Mouse (Mus musculus) small intestine, adult 2 months (tissue): Measurements from ENCODE around the gene Sh3pxd2a. TPM values are rescaled to one million over a fixed set of nuclear protein-coding genes. Genes with fewer than 3 reads are reported as not detected.
A peak's percentile ranks its signal among the peaks of the same experiment; 100 is the strongest.

Source experiments
- H3K27ac ChIP-seq: fragments of 200-500 bp; 2 replicates; pipeline ENCODE4 v1.5.1; 2012; ENCODE audit warnings: low read depth, low read length, control low read depth, inconsistent platforms; ENCODE audit not compliant: insufficient read depth
- H3K27me3 ChIP-seq: fragments of 200-500 bp; 2 replicates; pipeline ENCODE4 v1.6.1; 2012; ENCODE audit warnings: mild to moderate bottlenecking, moderate library complexity, low read length, inconsistent platforms; ENCODE audit not compliant: control insufficient read depth, insufficient read depth
- H3K36me3 ChIP-seq: fragments of 200-500 bp; 2 replicates; pipeline ENCODE4 v1.6.1; 2012; ENCODE audit warnings: mild to moderate bottlenecking, low read length, control low read depth, inconsistent platforms; ENCODE audit not compliant: control insufficient read depth, insufficient read depth
- H3K4me1 ChIP-seq: fragments of 200-500 bp; 2 replicates; pipeline ENCODE4 v1.6.1; 2012; ENCODE audit warnings: low read length, inconsistent platforms, mixed read lengths; ENCODE audit not compliant: control insufficient read depth, insufficient read depth, insufficient read length
- H3K4me3 ChIP-seq: fragments of 200-500 bp; 2 replicates; pipeline ENCODE4 v1.5.1; 2012; ENCODE audit warnings: low read depth, mild to moderate bottlenecking, control low read depth, inconsistent platforms, low read length, moderate library complexity
- CTCF ChIP-seq: fragments of 200-500 bp; IDR thresholded peaks from 2 replicates; pipeline ENCODE4 v1.5.1; 2012; ENCODE audit warnings: low read depth, mild to moderate bottlenecking, control low read depth, inconsistent platforms, low read length, moderate library complexity, mixed read lengths; ENCODE audit not compliant: insufficient replicate concordance, insufficient read length; ENCODE audit errors: extremely low read depth
- POLR2A ChIP-seq: fragments of 200-500 bp; IDR thresholded peaks from 2 replicates; pipeline ENCODE4 v1.6.1; 2012; ENCODE audit warnings: low read depth, mild to moderate bottlenecking, control low read depth, inconsistent platforms, low read length, moderate library complexity
- WGBS: fragments of 180-500 bp; shearing (Covaris S2); methylation state at CpG from one replicate; pipeline ENCODE4 v1.1.7; 2018; 5-methylcytosine and 5-hydroxymethylcytosine counted together
- polyA plus RNA-seq: library from polyadenylated mRNA; depleted of rRNA; stranded (reverse); fragments of >200 nt; gene quantifications from 2 replicates; pipeline ENCODE4 v1.2.3, GENCODE M21; 2012

Sh3pxd2a gene
- polyA plus RNA-seq, 1 experiment: 6.3 TPM

GRCm38 (mm10) chr19:47406524-47406923 is 57.7 kb downstream of the Sh3pxd2a start:
- Histone ChIP-seq H3K27ac (no peak overlapping the region), H3K4me1 (peaks cover 19% of the 10 kb centered on the region; the same call in 1 of the 2 replicates)

GRCm38 (mm10) chr19:47405548-47405947 is 58.7 kb downstream of the Sh3pxd2a start:
- TF ChIP-seq CTCF (no peak), POLR2A (no peak)
- no peak overlapping the region for H3K4me3 ChIP-seq
- H3K36me3 ChIP-seq: no peaks in the 10 kb centered on the region
- H3K4me1 ChIP-seq: peaks cover 19% of the 10 kb centered on the region; the same call in 1 of the 2 replicates
- 84% methylated on average over 8 of the region's 8 CpGs for WGBS
- no peaks in the 10 kb centered on the region for H3K27me3 ChIP-seq
- no peak overlapping the region for H3K27ac ChIP-seq

More at GRCm38 (mm10) chr19:47406524-47406923, 57.7 kb downstream of the Sh3pxd2a start:
- H3K36me3 ChIP-seq: no peaks in the 10 kb centered on the region
- H3K4me3 ChIP-seq: no peak overlapping the region
- WGBS: 75% methylated on average over 6 of the region's 6 CpGs
- H3K27me3 ChIP-seq: no peaks in the 10 kb centered on the region
- no peak for TF ChIP-seq CTCF
- TF ChIP-seq POLR2A: no peak

- WGBS: 48% methylated on average over 3 of the region's 3 CpGs
- no peak overlapping the region for H3K4me3 ChIP-seq
- TF ChIP-seq CTCF (no peak), POLR2A (no peak)
- no peaks in the 10 kb centered on the region for H3K27me3 ChIP-seq
- H3K4me1 ChIP-seq: peaks cover 19% of the 10 kb centered on the region
- no peaks in the 10 kb centered on the region for H3K36me3 ChIP-seq
- peak overlapping the region; percentile 83 for H3K27ac ChIP-seq
Measured at GRCm38 (mm10) chr19:47403391-47404379, 60.5 kb downstream of the Sh3pxd2a start.

- H3K4me1 ChIP-seq: peaks cover 17% of the 10 kb centered on the region
- WGBS: 8% methylated on average over 6 of the region's 6 CpGs
- H3K27ac ChIP-seq: peak overlapping the region; percentile 88
- H3K27me3 ChIP-seq: no peaks in the 10 kb centered on the region
- TF ChIP-seq POLR2A (peak; percentile 36; the same call in 1 of the 2 replicates), CTCF (no peak)
- H3K36me3 ChIP-seq: no peaks in the 10 kb centered on the region
- H3K4me3 ChIP-seq: no peak overlapping the region
Measured at GRCm38 (mm10) chr19:47402976-47403375, 61.2 kb downstream of the Sh3pxd2a start.

- Histone ChIP-seq H3K27ac (peak overlapping the region; percentile 88), H3K4me1 (peaks cover 17% of the 10 kb centered on the region), H3K4me3 (no peak overlapping the region), H3K27me3 (no peaks in the 10 kb centered on the region), H3K36me3 (no peaks in the 10 kb centered on the region)
- 25% methylated on average over 4 of the region's 4 CpGs for WGBS
- TF ChIP-seq POLR2A (no peak), CTCF (no peak)
Measured at GRCm38 (mm10) chr19:47402544-47402943, 61.7 kb downstream of the Sh3pxd2a start.

GRCm38 (mm10) chr19:47399709-47400108 is 64.5 kb downstream of the Sh3pxd2a start:
- Histone ChIP-seq H3K27ac (no peak overlapping the region), H3K4me1 (peaks cover 17% of the 10 kb centered on the region), H3K36me3 (no peaks in the 10 kb centered on the region), H3K27me3 (no peaks in the 10 kb centered on the region), H3K4me3 (no peak overlapping the region)
- WGBS: 75% methylated on average over 4 of the region's 4 CpGs
- no peak for TF ChIP-seq POLR2A
- TF ChIP-seq CTCF: no peak

- Histone ChIP-seq H3K27me3 (no peaks in the 10 kb centered on the region), H3K27ac (no peak overlapping the region), H3K4me1 (peaks cover 17% of the 10 kb centered on the region), H3K4me3 (no peak overlapping the region), H3K36me3 (no peaks in the 10 kb centered on the region)
- no peak for TF ChIP-seq CTCF
- TF ChIP-seq POLR2A: no peak
- WGBS: 96% methylated on average over 11 of the region's 11 CpGs
Measured at GRCm38 (mm10) chr19:47399029-47399428, 65.2 kb downstream of the Sh3pxd2a start.
